Mouse (Mus musculus): ENCODE measurements around the gene Kansl1l.

Gene Kansl1l

DNA sequence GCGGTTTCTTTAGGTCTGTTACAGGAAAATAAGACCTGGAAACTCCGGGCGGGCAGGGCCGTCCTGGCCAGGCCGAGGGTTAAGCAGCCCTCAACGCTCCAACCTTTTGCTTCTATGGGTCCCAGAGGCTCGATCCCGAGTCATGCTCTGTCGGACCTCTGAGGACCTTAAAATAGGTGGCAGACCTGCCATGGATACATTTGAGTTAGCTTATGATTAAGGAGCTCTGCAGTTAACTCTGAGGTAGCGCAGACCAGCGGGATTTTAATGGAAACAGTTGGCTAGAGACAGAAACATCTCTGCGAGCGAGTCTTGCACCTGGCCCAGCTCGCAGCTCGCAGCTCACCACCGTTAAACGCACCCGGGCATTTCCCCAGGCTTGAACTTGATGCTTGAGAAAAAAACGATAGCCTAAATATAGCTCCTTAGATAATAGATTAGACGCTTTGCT is 528 bp upstream of the Kansl1l start:
- no peak for DNase-seq (ENCODE audit: low spot score in 2 of 2)

DNA sequence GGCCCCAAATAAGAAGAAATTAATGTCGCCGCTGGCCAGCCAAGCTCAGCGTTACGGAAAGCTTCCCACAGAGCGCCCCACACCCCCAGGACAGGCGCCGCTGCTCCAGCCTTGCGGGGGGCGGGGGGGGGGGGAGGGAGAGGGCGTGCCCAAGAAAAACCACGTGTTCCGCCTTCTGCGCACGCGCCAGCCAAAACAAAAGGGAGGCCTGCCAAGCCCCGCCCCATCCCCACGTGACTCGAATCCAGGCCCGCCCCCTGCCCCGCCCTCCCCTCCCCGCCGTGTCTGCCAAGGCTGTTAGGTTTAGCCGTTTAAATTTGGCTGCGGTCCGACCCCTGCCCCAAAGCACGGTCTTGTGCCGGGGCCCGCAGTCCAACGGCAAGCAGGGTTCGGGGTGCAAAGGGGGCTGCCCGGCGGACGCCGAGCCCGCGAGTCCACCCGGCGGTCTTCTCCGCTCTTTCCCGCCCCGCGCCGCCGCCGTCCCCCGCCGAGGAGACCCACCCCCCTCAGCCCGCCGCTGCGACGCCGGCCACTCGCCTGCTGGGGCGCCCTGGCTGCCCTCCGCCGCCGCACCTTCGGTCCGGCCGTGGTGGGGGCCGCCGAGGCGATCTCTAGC is 417 bp downstream of the Kansl1l start:
- peak; percentile 94 to 97 for DNase-seq (ENCODE audit: low spot score in 2 of 2)

DNA sequence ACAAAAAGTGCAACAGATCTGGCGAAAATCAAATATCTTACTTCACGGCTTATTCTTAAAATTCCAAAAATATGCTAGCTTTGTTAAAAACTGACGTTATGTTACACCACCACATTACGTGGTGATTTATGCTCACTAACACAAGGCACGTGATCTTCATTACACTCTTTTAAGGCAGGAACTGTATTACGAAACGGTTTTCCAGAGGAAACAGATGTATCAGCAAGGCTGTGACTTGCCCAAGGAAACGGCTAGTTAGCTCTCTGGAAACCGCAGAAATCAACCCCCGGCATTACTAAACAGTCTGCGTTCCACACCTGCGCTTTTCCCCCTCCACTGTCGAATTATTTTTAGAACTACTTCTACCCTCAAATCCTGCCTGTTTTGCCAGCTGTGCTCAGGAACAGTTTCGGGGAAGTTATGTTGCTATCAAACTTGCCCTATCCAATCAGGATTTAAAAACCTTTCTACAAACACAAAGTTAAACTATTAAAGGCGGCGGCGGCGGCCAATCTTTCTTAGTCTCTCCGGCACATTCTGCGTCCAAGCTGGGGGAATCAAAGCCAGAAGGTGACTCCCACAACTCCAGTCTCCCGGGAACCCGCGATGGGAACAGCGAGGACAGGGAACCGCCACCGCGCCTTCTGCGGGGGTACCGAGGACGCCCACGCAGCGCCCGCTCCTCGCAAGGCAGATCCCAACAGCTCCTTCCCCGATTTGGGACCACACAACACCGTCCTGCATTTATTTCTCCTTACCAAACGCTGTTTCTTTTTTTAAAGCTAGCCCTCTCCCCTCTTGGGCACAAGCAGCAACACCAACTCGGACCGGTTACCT is 1.2 kb downstream of the Kansl1l start:
- peak; percentile 65 to 70 for DNase-seq (ENCODE audit: low spot score in 2 of 2)

DNA sequence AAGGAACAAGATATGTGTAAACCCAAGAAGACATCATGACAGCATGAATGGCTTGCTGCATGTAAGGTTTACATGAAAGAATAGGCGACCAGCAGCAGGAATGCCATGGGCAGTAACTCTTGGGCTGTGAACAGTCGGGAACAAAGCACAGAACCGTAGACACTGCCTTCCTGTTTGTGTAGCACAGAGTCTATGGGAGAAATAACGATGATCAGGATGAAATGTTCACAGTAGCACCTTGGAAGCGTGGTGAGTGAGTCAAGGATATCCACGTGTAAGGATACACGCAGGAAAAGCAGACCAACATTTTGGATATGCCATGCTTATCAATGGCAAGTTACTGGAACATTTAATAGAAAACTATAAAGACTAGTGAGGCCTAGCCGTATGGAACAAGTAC is 2.6 kb downstream of the Kansl1l start:
- DNase-seq (ENCODE audit: low spot score in 2 of 2), result no peak

DNA sequence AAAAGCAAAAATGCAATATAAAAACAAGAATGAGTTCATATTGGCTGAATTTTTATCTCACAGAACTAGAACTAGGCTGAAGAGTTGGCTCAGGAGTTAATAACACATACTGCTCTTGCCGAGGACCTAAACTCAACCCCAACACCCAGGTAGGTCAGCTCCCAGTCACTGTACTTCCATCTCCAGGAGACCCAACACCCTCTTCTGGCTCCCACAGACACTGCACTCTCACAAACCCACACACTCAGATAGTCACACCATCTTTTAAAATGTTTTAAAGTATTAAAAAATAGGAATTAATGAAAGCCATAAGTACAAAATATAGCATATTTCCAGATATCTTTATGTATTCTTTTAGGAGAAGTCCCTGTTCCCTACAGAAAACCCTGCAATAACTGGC is 4.2 kb downstream of the Kansl1l start:
- DNase-seq (ENCODE audit: low spot score in 2 of 2), result no peak

DNA sequence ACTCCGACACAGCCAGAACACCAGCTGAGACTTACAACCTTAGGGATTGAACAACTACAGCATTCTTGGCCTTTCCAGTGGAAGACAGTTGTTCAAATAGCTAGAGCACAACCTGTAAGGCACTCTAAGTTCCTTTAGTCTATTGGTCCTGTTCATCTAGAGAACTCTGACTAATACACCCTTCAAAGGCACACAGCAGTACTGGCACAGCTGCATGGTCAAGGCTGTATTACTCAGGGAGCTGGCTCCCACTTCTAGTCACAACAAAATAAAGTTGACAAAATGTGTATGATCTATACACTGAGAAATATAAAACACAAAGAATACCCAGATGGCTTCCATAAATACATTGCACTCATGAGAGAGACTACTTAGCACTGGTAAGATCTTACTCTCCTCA is 10.5 kb downstream of the Kansl1l start:
- no peak for DNase-seq (ENCODE audit: low spot score in 2 of 2)

DNA sequence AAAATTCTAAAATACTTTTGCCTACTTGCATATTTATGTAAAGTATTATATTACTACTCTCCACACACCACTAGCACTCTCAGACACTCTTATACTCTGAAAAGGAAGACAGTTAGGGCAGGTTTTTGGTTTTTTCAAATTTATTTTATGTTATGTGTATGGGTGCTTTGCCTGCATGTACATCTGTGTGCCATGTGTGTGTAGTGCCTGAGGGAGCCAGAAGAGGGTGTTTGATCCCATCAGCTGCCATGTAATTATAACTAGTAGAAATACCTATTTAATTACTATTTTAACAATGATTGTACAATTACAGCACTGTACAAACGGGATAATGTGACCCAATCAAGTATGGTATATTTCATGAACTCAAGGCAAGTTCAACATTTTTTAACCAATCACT is 12.0 kb downstream of the Kansl1l start:
- no peak for DNase-seq (ENCODE audit: low spot score in 2 of 2)

DNA sequence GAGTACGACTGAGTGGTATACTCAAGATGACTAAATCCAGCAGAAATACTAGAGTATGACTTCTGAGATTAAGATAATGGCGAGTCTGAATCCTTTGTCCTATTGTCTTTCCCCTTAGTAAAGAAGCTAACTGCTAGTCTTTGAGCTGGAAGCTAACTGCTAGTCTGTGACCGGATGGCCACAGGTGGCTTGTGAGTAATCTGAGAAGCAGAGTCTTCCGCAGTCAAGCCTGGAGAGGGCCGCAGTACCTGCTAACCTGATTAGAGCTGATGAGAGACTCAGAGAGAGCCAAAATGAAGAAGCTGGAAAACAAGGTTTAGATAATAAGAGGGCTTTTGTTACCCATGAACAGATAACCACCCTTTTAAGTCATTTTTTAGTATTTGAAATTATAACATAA is 12.7 kb downstream of the Kansl1l start:
- DNase-seq (ENCODE audit: low spot score in 2 of 2), result no peak

DNA sequence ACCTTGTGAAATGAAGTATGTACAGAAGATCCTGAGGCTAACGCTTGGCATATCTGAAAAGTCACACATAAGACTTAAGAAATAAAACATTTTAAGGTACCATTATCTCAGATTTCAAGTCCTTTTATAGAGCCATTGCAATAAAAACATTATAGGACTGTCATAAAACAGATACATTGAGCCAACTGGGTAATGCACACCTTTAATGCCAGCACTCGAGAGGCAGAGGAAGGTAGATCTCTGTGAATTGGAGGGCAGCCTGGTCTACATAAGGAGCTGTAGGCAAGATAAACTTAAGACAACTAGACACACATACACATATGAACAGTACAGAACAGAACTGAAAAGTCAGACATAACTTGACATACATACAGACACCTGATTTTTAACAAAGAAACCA is 19.4 kb downstream of the Kansl1l start:
- no peak for DNase-seq (ENCODE audit: low spot score in 2 of 2)

DNA sequence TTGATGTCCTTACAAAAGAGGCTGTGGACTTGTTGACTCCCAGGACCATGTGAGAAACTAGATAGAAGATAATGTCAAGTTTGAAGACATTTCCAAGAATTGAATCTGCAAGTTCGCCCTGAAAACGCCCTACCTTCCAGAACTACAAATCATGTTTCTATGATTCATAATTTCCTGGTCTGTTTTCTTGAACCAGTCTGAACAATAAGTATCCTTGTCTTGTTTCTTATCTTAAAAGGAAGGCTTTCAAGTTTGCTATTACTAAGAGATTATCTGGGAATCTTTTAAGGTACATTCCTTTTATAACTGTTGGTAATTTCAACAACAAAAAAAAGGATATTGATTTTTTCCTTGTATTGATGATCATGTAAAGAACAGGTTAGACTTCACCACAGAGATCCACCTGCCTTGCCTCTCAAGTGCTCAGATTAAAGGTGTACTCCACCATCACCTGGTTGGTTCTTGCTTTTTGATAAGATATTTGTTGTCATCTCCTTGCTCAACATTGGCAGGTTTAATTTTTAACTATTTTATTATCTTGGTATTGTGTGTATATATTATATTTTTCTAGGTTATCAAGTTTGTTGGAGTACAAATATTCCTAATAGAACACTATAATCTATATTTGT is 24.4 kb downstream of the Kansl1l start:
- DNase-seq (ENCODE audit: low spot score in 2 of 2), result no peak

DNA sequence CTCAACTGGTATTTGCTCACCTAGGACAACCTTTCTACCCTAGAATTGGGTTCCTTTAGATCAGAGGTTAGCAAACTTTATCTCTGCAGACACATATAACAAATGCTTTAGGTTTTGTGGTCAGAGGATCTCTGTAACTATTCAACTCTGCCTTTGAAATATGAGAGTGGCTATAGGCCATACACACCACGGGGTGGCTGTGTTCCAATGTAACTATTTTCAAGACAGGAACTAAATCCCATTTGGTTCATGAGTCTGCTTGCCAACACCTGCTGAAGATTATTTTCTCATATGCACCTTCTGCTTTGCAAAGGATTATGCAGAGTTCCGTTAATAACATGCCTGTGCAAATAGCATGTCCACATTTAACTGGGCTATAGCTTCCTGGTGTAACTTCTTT is 35.1 kb downstream of the Kansl1l start:
- DNase-seq (ENCODE audit: low spot score in 2 of 2), result no peak

DNA sequence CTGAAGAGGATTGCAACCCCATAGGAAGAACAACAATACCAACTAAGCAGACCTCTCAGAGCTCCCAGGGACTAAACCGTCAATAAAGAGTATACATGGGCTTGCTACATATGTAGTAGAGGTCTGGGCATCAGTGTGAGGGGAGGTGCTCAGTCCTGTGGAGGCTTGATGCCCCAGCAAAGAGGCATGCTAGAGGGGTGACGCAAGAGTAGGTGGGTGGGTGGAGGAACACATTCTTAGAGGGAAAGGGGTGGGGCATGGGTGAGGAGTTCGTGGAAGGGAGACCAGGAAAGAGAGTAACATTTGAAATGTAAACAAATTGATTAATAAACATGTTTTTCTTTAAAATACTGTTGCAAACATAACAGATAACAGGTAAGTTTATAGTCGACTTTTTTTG is 36.3 kb downstream of the Kansl1l start:
- DNase-seq (ENCODE audit: low spot score in 2 of 2), result no peak

DNA sequence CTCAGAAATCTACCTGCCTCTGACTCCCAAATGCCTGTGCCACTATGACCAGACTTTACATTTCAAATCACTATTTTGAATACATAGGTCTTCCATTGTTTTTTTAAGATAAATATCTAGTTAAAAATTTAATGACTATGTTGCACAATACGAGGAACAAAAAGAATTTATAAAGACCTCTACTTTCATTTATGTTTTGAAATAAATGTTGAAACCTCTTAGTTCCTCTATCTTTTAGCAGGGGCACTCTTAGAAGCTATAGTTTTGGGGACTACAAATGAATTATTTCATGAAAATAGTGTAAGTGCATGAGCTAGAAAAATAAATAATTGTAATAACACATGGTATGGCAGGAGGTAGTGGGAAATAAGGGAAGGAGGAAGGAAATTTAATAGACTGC is 38.6 kb downstream of the Kansl1l start:
- DNase-seq (ENCODE audit: low spot score in 2 of 2), result no peak

DNA sequence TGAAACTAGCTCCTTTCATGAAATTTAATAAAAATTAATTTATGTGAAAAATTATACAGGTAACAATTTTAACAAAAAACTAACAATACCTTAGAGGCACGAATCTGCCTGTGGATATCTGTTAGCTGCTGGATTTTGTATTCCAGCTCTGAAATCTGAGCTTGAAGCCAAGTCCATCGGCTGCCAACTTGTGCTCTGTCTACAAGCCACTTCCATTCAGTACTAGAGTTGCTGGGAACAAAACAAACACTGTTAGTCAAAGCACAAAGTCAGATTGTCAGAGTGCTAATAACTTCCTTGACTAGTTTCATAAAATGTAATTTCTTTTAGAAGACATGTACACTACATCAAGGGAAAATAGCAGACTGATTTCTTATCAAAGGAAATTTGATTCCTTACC is 39.5 kb downstream of the Kansl1l start:
- DNase-seq (ENCODE audit: low spot score in 2 of 2), result no peak

DNA sequence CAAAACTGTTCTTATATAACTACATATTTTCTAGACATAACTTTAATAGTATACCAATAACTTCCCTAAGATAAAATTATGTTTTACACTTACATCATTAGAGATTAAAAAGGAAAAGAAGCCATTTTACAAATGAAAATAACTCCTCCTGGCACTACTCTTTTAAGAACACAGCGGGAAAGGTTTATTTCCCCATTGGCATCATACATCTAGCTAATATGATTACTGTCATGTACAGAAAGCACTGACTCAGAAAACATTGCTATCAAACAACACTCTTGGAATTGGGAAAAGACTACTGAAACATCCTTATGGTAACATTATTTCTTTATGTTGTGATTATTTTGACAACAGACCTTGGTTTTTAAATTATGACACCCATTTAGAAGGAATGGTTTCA is 48.6 kb downstream of the Kansl1l start:
- DNase-seq (ENCODE audit: low spot score in 2 of 2), result no peak

DNA sequence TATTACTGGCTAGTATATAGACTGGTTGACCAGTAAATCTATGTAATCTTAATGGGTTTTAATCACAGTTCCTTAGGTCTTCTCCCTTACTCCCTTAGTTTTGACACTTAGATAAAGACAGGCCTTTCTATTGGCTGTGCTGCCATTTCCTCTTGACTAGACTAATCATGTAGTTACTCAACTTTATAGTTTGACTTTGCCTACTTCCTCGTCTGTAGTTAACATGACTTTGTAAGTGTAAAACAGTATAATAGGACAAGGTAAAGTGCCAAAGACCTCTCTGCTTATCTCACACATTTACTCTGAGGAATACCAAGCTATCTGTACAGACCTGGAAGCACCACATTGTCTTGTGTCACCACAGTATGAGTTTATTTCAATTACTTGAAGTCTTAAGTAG is 86.8 kb downstream of the Kansl1l start:
- DNase-seq (ENCODE audit: low spot score in 2 of 2), result no peak

DNA sequence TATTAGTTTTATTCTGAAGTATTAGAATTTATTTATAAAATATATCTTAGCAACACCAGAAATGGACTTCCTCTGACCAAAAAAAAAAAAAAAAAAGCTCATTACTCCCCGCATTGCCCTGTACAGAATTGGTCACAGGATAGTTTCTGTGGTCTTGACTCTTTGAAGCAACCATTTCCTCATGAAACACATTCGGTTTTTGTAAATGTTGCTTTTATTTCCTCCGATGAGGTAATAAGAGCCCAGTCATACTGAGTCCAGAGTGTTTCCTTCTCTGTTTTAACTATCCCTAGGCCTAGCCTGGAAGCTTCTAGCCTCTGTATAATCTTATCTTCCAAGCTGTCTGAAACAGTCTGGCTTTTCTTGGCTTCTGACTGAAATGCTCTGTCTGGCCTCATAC is 104.5 kb downstream of the Kansl1l start:
- DNase-seq (ENCODE audit: low spot score in 2 of 2), result no peak

DNA sequence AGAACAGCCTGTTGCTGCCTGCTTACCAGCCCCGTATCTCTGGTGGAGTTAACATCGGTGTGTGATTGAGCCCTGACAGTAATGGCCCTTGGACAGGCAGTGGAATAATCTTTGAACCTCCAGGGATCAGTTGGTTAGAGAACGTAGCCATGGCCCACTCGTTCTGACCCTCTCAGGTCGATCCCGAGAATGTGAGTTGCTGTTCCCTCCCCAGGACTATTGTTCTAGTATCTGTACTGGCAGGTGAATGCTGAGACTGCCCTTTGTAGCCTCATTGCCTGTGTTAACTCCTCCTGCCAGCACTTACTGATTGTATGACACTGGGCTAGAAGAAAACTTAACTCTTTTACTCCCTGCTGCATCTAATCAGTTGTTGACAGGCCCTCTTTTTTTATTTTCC is 112.8 kb downstream of the Kansl1l start:
- DNase-seq (ENCODE audit: low spot score in 2 of 2), result no peak

DNA sequence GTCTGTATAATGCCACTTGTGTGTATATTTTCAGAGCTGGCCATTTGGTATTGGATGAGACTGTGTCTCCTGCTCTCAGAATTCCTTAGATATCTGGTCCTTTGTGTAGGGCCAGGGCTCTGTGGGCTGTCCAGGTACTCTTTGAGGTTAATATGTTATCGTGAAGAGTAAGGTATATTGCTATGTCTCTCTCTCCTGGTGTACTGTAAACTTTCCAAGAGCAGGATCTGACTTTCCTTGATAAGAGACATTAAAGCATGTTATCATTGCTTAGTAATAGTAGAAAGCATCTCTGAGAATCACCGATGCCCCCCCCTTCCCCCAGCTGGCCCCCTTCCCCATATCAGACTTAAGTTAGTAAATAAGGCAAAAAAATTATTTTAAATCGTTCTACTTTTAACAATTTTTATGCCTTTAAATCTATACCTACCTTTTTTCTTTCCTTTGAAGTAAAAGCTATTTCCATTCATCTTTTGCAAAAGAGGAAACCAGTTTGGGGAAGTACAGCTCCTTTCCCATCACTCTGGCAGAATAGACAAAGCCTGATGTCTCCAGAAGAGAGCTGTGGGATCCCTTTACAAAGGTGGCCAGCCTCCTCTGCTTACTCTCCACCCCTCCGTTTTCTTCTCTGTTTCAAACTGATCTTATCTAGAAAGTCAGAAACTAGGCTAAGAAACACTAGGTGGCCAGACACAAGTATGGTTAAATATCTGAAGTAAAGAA is 114.6 kb downstream of the Kansl1l start:
- no peak for DNase-seq (ENCODE audit: low spot score in 2 of 2)

DNA sequence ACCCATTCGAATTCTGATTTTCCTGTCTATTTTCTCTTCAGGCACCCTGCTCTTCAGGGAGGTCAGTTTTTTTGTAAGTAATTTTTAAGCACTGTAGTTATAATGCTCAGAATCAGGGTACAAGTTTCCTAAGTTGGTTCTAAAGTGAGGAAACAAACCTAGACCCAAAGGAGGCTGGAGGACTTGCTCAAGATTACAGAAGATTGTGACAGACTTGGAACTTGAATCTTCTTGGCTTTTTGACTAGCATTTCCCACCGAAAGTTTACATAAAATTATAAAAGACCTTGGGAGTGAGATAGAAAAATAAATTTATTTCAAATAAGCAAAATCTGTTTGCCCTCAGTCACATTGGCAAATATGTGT is 115.8 kb downstream of the Kansl1l start:
- no peak for DNase-seq (ENCODE audit: low spot score in 2 of 2)

DNA sequence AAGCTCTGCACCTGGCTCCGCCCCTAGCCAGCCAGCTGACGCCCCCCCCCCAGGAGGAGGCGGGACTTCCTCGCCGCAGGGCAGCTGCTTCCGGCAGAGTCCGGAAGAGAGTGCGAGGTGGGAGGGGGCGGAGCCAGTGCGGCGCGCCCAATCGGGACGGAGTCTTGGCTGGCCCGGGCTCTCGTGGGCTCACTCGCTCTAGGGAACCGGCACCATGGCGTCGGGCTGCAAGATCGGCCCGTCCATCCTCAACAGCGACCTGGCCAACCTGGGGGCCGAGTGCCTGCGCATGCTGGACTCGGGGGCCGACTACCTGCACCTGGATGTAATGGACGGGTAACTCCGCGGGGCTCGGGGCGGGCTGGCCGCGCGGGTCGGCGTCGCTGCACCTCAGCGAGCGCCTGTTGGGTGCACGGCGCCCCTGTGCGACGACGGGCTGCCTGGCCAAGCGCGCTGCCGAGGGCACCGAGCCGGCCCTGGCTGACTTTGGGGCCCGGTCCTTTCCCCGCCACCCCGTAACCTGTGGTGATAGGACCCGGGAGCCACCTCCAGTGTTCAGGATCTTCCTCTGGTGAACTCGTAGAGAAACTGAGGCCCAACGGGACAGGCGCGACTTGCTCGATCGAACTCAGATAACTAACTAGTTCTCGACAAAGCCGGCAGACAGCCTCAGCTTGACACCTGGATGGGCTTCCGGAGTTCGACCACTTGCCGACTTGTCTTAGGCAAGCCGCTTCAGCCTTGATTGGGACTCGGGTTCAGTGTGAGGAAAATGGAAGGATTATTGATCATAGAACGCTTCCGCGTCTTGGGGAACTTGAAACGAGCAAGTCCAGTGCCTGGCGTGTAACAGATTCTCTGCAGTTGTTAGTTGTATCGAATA is 116.4 kb downstream of the Kansl1l start, which contains the start of gene Rpe:
Gene Rpe (plus strand): TSS at position 139 of the 883 bp plus-strand sequence.
- peak; percentile 90 to 91 for DNase-seq (ENCODE audit: low spot score in 2 of 2)
